Mouse (Mus musculus) cerebellum, adult 2 months (tissue): Measurements from ENCODE around the gene Cd80.

Experiments used
- CTCF ChIP-seq: fragments of 200-500 bp; IDR thresholded peaks from 2 replicates; pipeline ENCODE4 v1.5.1; 2011; ENCODE audit warnings: low read depth, mild to moderate bottlenecking, control low read depth, low read length, moderate library complexity, borderline replicate concordance; ENCODE audit not compliant: insufficient read depth
- POLR2A ChIP-seq: fragments of 200-500 bp; IDR thresholded peaks from 2 replicates; pipeline ENCODE4 v1.6.1; 2011; ENCODE audit warnings: low read length, control low read depth, borderline replicate concordance; ENCODE audit not compliant: insufficient read depth

- TF ChIP-seq CTCF: no peak
- TF ChIP-seq POLR2A: no peak
Observed at GRCm38 (mm10) chr16:38433514-38433913, 21.8 kb upstream of the Cd80 start.
